Mouse (Mus musculus) liver, adult 2 months (tissue): ENCODE data around the gene Zmynd8. TPM values are rescaled to one million over a fixed set of nuclear protein-coding genes. Genes with fewer than 3 reads are reported as not detected.

Experiments
- DNase-seq: peaks from one replicate; pipeline ENCODE4 v3.0.0-alpha.2; 2011; ENCODE audit warnings: low read depth, low spot score; ENCODE audit errors: extremely low read depth
- H3K27ac ChIP-seq: fragments of 200-500 bp; replicated peaks from 2 replicates; pipeline ENCODE4 v1.5.1; 2012; ENCODE audit warnings: low read depth, mild to moderate bottlenecking, control low read depth, inconsistent platforms, low read length; ENCODE audit not compliant: insufficient read depth
- H3K27me3 ChIP-seq: fragments of 200-500 bp; 2 replicates; pipeline ENCODE4 v1.6.1; 2012; ENCODE audit warnings: mild to moderate bottlenecking, moderate library complexity, low read length, inconsistent platforms; ENCODE audit not compliant: control insufficient read depth, insufficient read depth
- H3K36me3 ChIP-seq: fragments of 200-500 bp; 2 replicates; pipeline ENCODE4 v1.6.1; 2012; ENCODE audit warnings: low read length, inconsistent platforms; ENCODE audit not compliant: control insufficient read depth, insufficient read depth
- H3K4me1 ChIP-seq: fragments of 200-500 bp; 2 replicates; pipeline ENCODE4 v1.6.1; 2011; ENCODE audit warnings: low read length; ENCODE audit not compliant: control insufficient read depth, insufficient read depth
- H3K4me3 ChIP-seq: fragments of 200-500 bp; 2 replicates; pipeline ENCODE4 v1.5.1; 2011; ENCODE audit warnings: low read depth, mild to moderate bottlenecking, control low read depth, low read length, moderate library complexity; ENCODE audit not compliant: insufficient read depth
- H3K79me2 ChIP-seq: fragments of 200-500 bp; 2 replicates; pipeline ENCODE4 v1.6.1; 2012; ENCODE audit warnings: inconsistent platforms, mild to moderate bottlenecking, low read length, moderate library complexity; ENCODE audit not compliant: control insufficient read depth, insufficient read depth
- H3K9ac ChIP-seq: fragments of 200-500 bp; 2 replicates; pipeline ENCODE4 v1.6.1; 2012; ENCODE audit warnings: low read depth, mild to moderate bottlenecking, control low read depth, inconsistent platforms, low read length
- CTCF ChIP-seq: fragments of 200-500 bp; IDR thresholded peaks from 2 replicates; pipeline ENCODE4 v1.5.1; 2011; ENCODE audit warnings: low read depth, low read length, control low read depth
- POLR2A ChIP-seq: fragments of 200-500 bp; IDR thresholded peaks from 2 replicates; pipeline ENCODE4 v1.6.1; 2011; ENCODE audit warnings: low read length, control low read depth; ENCODE audit not compliant: insufficient read depth; ENCODE audit errors: extremely low read depth
- WGBS: fragments of 180-500 bp; shearing (Covaris S2); methylation state at CpG from one replicate; pipeline ENCODE4 v1.1.7; 2018; 5-methylcytosine and 5-hydroxymethylcytosine counted together
- polyA plus RNA-seq: library from polyadenylated mRNA; depleted of rRNA; stranded (reverse); fragments of >200 nt; gene quantifications from 2 replicates; pipeline ENCODE4 v1.2.3, GENCODE M21; 2012
- total RNA-seq: library from RNA; depleted of rRNA; stranded (reverse); fragments of >200 nt; gene quantifications from 2 replicates; pipeline ENCODE4 v1.2.3, GENCODE M21; 2014

Gene Zmynd8
- total and polyA plus RNA-seq, 2 experiments = 7.8 to 10.0 TPM

DNA sequence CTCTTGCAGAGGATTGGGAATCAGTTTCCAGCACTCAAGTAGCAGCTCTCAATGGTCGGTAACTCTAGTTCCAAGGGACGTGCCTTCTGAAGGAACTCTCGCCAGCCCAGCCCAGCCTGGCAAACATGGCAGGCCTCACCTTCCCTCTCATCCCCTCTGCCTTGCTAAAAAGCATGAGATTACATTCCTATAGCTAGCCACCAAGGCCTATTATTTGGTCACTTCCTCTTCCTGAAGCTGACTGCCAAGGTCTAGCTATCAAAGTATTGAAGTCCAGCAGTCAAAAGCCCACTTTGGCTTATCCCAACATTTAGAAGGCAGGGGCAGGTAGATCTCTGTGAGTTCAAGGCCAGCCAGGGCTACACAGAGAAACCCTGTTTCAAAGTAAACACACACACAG lies 24.2 kb upstream of the Zmynd8 start:
- peaks cover 10% of the 10 kb centered on the region for H3K4me1 ChIP-seq

DNA sequence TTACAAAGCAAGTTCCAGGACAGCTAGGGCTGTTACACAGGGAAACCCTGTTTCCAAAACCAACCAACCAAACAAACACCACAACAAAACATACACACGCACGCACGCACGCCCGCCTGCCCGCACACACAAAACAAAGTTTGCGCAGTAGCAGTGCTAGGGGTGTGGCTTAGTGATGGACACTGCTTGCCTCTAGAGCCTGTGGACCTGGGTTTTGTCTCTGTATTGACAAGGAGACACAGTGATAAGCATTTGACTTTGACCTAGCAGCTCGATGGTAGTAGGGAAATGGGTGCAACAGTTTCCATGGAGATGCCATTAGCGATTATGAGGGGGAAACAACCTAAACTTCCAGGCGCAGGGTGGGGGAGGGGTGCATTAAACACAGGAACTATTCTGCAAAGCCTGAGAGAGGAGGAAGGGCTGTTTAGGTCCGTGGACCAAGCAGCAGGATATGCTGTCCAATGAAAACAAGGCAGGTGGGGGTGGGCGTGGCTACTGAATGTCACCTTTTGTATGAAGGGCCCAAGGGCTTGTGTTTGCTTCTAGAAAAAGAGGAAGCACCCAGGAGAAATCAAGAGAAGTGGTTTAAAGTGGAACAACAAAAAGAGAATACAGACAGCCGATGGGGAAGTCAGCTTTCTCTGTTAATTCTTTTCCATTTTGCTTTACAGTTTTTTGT lies 23.4 kb upstream of the Zmynd8 start:
- Histone ChIP-seq H3K4me3 (no peak overlapping the region), H3K27me3 (no peaks in the 10 kb centered on the region), H3K27ac (peak overlapping the region; percentile 85), H3K79me2 (no peaks in the 10 kb centered on the region), H3K4me1 (peaks cover 10% of the 10 kb centered on the region), H3K36me3 (no peaks in the 10 kb centered on the region), H3K9ac (peak overlapping the region; percentile 48; the same call in 1 of the 2 replicates)
- WGBS = 18% methylated on average over 13 of the region's 13 CpGs
- no peak for TF ChIP-seq CTCF
- peak; percentile 39; the same call in 1 of the 2 replicates for TF ChIP-seq POLR2A
- peak; percentile 83 for DNase-seq

More for the DNA sequence above, 24.2 kb upstream of the Zmynd8 start:
- no peak overlapping the region for H3K4me3 ChIP-seq
- peak overlapping the region; percentile 56 for H3K27ac ChIP-seq
- TF ChIP-seq CTCF (no peak), POLR2A (no peak)
- WGBS = 85% methylated on average over 3 of the region's 3 CpGs
- H3K36me3 ChIP-seq = no peaks in the 10 kb centered on the region
- no peak for DNase-seq
- H3K79me2 ChIP-seq = no peaks in the 10 kb centered on the region
- H3K27me3 ChIP-seq = no peaks in the 10 kb centered on the region
- no peak overlapping the region for H3K9ac ChIP-seq

DNA sequence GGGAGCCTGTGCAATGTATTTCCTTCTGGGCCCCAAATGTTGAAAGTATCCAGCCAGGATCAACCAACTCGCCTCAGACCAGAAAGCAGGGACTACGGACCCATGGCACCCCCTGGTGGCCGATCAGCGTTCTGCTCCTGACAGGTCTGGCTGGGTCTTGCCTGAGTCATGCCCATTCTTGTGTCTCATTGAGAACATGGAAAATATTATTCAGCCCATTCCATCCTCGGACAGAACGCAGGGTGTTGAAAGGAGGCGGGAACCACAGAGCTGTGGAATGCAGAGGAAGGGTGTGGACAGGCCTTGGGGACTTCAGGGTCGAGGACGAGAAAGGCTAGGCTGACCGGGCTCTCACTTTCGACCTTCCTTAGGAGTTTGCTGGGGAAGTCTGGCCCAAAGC lies 15.5 kb upstream of the Zmynd8 start:
- DNase-seq = peak; percentile 58
- Histone ChIP-seq H3K9ac (no peak overlapping the region), H3K36me3 (no peaks in the 10 kb centered on the region), H3K4me1 (no peaks in the 10 kb centered on the region), H3K79me2 (no peaks in the 10 kb centered on the region), H3K27me3 (no peaks in the 10 kb centered on the region), H3K4me3 (no peak overlapping the region), H3K27ac (no peak overlapping the region)
- WGBS = 20% methylated on average over 11 of the region's 11 CpGs
- no peak for TF ChIP-seq POLR2A
- TF ChIP-seq CTCF = peak; percentile 99

GRCm38 (mm10) chr2:165913073-165913472 lies 14.3 kb upstream of the Zmynd8 start:
- Histone ChIP-seq H3K9ac (no peak overlapping the region), H3K36me3 (no peaks in the 10 kb centered on the region), H3K4me1 (no peaks in the 10 kb centered on the region), H3K27ac (no peak overlapping the region), H3K4me3 (no peak overlapping the region), H3K79me2 (no peaks in the 10 kb centered on the region), H3K27me3 (no peaks in the 10 kb centered on the region)
- 59% methylated on average over 7 of the region's 7 CpGs for WGBS
- no peak for DNase-seq
- TF ChIP-seq POLR2A (no peak), CTCF (no peak)

DNA sequence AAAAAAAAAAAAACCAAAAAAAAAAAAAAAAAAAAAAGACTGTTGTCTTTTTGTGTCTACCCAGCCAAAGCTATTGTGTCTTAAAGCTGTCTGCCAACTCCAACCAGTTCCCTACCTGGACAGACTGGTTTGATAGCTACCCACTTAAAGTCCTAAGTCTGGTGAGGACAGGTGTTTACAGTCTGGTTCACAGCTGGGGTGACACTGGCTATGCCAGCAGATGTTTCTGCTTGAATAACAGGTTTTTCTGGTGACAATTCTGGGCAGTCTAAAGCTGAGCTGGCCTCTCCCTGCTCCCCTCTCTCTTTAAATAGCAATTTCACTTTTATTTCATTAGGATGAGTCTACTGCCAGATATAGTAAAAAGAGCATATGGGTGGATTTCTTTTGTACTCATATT lies 10.9 kb upstream of the Zmynd8 start:
- no peak for DNase-seq
- no peaks in the 10 kb centered on the region for H3K36me3 ChIP-seq

DNA sequence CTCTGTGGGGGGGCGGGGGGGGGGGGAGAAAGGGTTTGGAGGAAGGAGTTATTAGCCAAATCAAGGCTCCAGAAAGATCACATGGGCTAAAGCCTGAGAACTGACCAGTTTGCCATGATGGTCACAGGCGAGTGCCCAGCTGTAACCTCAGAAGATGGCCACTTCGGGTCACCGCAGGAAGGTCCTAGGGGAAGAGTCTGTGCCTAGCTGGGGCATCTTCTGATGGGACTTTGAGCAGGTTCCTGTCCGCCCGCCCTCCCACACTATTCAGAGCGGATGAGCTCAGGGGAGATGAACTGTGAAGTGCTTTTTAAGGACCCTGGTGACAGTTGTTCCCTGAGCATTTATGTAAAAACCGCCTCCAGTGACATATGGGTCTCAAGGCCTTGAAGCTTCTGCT lies 8.4 kb upstream of the Zmynd8 start:
- no peak overlapping the region for H3K9ac ChIP-seq
- H3K79me2 ChIP-seq = no peaks in the 10 kb centered on the region
- TF ChIP-seq CTCF = no peak
- no peak for TF ChIP-seq POLR2A
- DNase-seq = no peak
- 94% methylated on average over 7 of the region's 8 CpGs for WGBS
- no peak overlapping the region for H3K4me3 ChIP-seq
- H3K27me3 ChIP-seq = no peaks in the 10 kb centered on the region
- no peaks in the 10 kb centered on the region for H3K36me3 ChIP-seq
- H3K27ac ChIP-seq = no peak overlapping the region
- H3K4me1 ChIP-seq = no peaks in the 10 kb centered on the region

More for the DNA sequence above, 10.9 kb upstream of the Zmynd8 start:
- Histone ChIP-seq H3K27me3 (no peaks in the 10 kb centered on the region), H3K4me3 (no peak overlapping the region), H3K79me2 (no peaks in the 10 kb centered on the region), H3K4me1 (no peaks in the 10 kb centered on the region), H3K27ac (no peak overlapping the region), H3K9ac (no peak overlapping the region)
- no peak for TF ChIP-seq CTCF
- no peak for TF ChIP-seq POLR2A
